24 mouse cellular contexts compared by ENCODE assay signal in the genomic region with DNA sequence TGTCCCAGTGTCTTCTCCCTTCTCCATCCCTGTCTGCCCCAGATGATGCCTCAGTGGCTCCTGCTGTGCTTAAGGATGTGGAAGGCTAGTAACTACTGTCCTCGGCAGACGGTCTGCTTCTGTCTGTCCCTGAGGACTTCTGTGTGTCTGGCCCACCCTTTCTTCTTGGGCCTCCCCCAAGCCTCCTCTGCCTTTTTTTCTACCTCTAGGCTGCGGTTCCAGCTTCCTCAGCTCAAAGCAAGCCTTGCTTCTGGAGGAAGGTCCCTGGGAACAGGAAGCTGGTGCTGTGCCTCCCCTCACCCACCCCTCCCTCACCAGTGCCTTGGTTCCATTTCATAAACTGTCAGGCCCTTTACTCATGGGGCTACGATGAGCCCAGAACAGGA. TPM values are rescaled to one million over a fixed set of nuclear protein-coding genes. Genes with fewer than 3 reads are reported as not detected.
DNase-seq lines count a peak whose midpoint lies in the region; ATAC-seq and TF ChIP-seq lines count a peak whose summit lies in the region.
"Had no signal": no experiment of that assay in that cellular context is flagged by ENCODE, and none has a peak within 500 bp of the region (broad histone marks: within the 10 kb centered on the region; RNA-seq: fewer than 3 reads in every experiment).

No protein-coding gene starts in this region.

- DNase-seq in cerebellum, postnatal 10 days = peak; percentile 53 to 65
- DNase-seq in cerebellum, adult 9-11 months = no peak
- no peak for DNase-seq in lung, postnatal 0 days (ENCODE audit: low spot score)
- DNase-seq in lung, adult 2 months = no peak
- no peak for DNase-seq in urinary bladder, adult 2 months (ENCODE audit: low spot score)
- DNase-seq: adrenal gland, postnatal 10 days; cerebellum, adult 18-20 months; cerebellum, postnatal 36 days; gastrocnemius, postnatal 10 days; kidney, postnatal 36 days; layer of hippocampus, postnatal 36 days; right cerebral cortex, postnatal 25 days; thymus, adult 2 months had no signal

- H3K9ac ChIP-seq in lung, postnatal 0 days (replicated peaks; ENCODE audit: low read depth) = no peak overlapping the region
- H3K9ac ChIP-seq in stomach, embryonic 16.5 days (ENCODE audit: low read length) = no peak overlapping the region
- H3K9ac ChIP-seq: embryonic facial prominence, embryonic 15.5 days; hindbrain, embryonic 15.5 days; intestine, embryonic 15.5 days; limb, embryonic 15.5 days; liver, embryonic 14.5 days; lung, embryonic 15.5 days had no signal

- no peak for TF ChIP-seq POLR2A in lung, adult 2 months (IDR thresholded peaks at IDR 0.05; ENCODE audit: borderline replicate concordance, extremely low read depth, low read depth, low read length)

- WGBS in lung, postnatal 0 days = 58% methylated on average over 4 of the region's 4 CpGs
- 54% methylated on average over 4 of the region's 4 CpGs for WGBS in lung, adult 2 months
- 59% methylated on average over 4 of the region's 4 CpGs for WGBS in stomach, embryonic 16.5 days

- H3K9me3 ChIP-seq in lung, postnatal 0 days (ENCODE audit: low read length) = no peaks in the 10 kb centered on the region
- H3K9me3 ChIP-seq in stomach, embryonic 16.5 days (replicated peaks; ENCODE audit: control insufficient read depth, low read length) = no peaks in the 10 kb centered on the region
- H3K9me3 ChIP-seq: embryonic facial prominence, embryonic 15.5 days; hindbrain, embryonic 15.5 days; intestine, embryonic 15.5 days; limb, embryonic 15.5 days; lung, embryonic 15.5 days had no signal

- ATAC-seq in lung, postnatal 0 days = no peak
- peak; percentile 85 for ATAC-seq in granulocyte monocyte progenitor cell, adult 5-6 weeks (replicated peaks; ENCODE audit: poor library complexity, severe bottlenecking)
- ATAC-seq in stomach, embryonic 16.5 days (ENCODE audit: insufficient read depth, low FRiP score) = no peak
- ATAC-seq: forebrain, embryonic 14.5 days had no signal

- peaks cover 15% of the 10 kb centered on the region; the same call in 1 of the 2 replicates for H3K4me1 ChIP-seq in lung, postnatal 0 days (ENCODE audit: insufficient read depth, low read depth, low read length)
- H3K4me1 ChIP-seq in lung, adult 2 months (ENCODE audit: control insufficient read depth, insufficient read depth, low read length) = 0 out of 2 replicates have a peak, but pooled peaks cover 5% of the 10 kb centered on the region
- no peaks in the 10 kb centered on the region for H3K4me1 ChIP-seq in stomach, embryonic 16.5 days (ENCODE audit: control insufficient read depth, insufficient read depth, low read length)
- H3K4me1 ChIP-seq: embryonic facial prominence, embryonic 15.5 days; limb, embryonic 15.5 days had no signal

- H3K27ac ChIP-seq in lung, postnatal 0 days (ENCODE audit: low read length) = peak overlapping the region; percentile 64; the same call in 1 of the 2 replicates
- H3K27ac ChIP-seq in stomach, embryonic 16.5 days (ENCODE audit: low read length) = peak overlapping the region; percentile 89
- H3K27ac ChIP-seq: embryonic facial prominence, embryonic 15.5 days; hindbrain, embryonic 15.5 days; intestine, embryonic 15.5 days; limb, embryonic 15.5 days; liver, embryonic 14.5 days had no signal

- no peaks in the 10 kb centered on the region for H3K27me3 ChIP-seq in lung, postnatal 0 days (replicated peaks; ENCODE audit: insufficient read depth, low read length)
- H3K27me3 ChIP-seq in stomach, embryonic 16.5 days (ENCODE audit: control insufficient read depth, insufficient read depth, low read length) = no peaks in the 10 kb centered on the region
- H3K27me3 ChIP-seq: embryonic facial prominence, embryonic 15.5 days; hindbrain, embryonic 15.5 days; intestine, embryonic 15.5 days; limb, embryonic 15.5 days; lung, embryonic 15.5 days had no signal

- TF ChIP-seq EP300 in lung, postnatal 0 days (IDR thresholded peaks at IDR 0.05) = no peak

- no peak overlapping the region for H3K4me3 ChIP-seq in lung, postnatal 0 days (ENCODE audit: low read depth, low read length)
- H3K4me3 ChIP-seq in lung, adult 2 months (replicated peaks; ENCODE audit: extremely low read depth, low read depth, low read length) = no peak overlapping the region
- no peak overlapping the region for H3K4me3 ChIP-seq in stomach, embryonic 16.5 days (replicated peaks; ENCODE audit: low read length)
- H3K4me3 ChIP-seq: embryonic facial prominence, embryonic 15.5 days; hindbrain, embryonic 15.5 days; intestine, embryonic 15.5 days; limb, embryonic 15.5 days; lung, embryonic 15.5 days had no signal

- no peaks in the 10 kb centered on the region for H3K36me3 ChIP-seq in lung, postnatal 0 days (ENCODE audit: insufficient read depth, low read length)
- H3K36me3 ChIP-seq in stomach, embryonic 16.5 days (ENCODE audit: control insufficient read depth, insufficient read depth, low read length) = no peaks in the 10 kb centered on the region
- H3K36me3 ChIP-seq: embryonic facial prominence, embryonic 15.5 days; hindbrain, embryonic 15.5 days; intestine, embryonic 15.5 days; limb, embryonic 15.5 days; lung, embryonic 15.5 days had no signal

- TF ChIP-seq CTCF in lung, postnatal 0 days (IDR thresholded peaks at IDR 0.05) = no peak
- TF ChIP-seq CTCF in lung, adult 2 months (IDR thresholded peaks at IDR 0.05; ENCODE audit: insufficient read depth, low read length) = no peak

- no peak overlapping the region for H3K4me2 ChIP-seq in lung, postnatal 0 days (replicated peaks; ENCODE audit: low read depth, low read length)
- H3K4me2 ChIP-seq in stomach, embryonic 16.5 days (ENCODE audit: low read depth, low read length) = no peak overlapping the region
- H3K4me2 ChIP-seq: embryonic facial prominence, embryonic 15.5 days; hindbrain, embryonic 15.5 days; intestine, embryonic 15.5 days; limb, embryonic 15.5 days; lung, embryonic 15.5 days; midbrain, embryonic 11.5 days had no signal

RNA-seq across cellular contexts. Expression of a gene that starts 28.6 kb away (rescaled TPM):
- 148 and 161 TPM in 2 replicates for polyA plus RNA-seq in lung, postnatal 0 days (2015; fragmentation: Nextera tagmentation; extraction: Ambion mirVana)
- 52.2 and 78.2 TPM in 2 replicates for polyA plus RNA-seq in lung, adult 2 months (2012; rRNA removed)
- total RNA-seq in granulocyte monocyte progenitor cell, adult 5-6 weeks (2014; fragmentation: Nextera tagmentation) = 2.4 and 3.9 TPM in 2 replicates
- total RNA-seq in granulocyte monocyte progenitor cell, adult 5-6 weeks (2017) = 3.4 and 3.8 TPM in 2 replicates
- polyA plus RNA-seq in stomach, embryonic 16.5 days (2015; fragmentation: Nextera tagmentation; extraction: Ambion mirVana) = 59.7 and 63.7 TPM in 2 replicates
- 42.2 and 55.3 TPM in 2 replicates for polyA plus RNA-seq in urinary bladder, adult 2 months (2012; rRNA removed)

RNA-seq across cellular contexts. Expression of a gene that starts 29.9 kb away (rescaled TPM):
- polyA plus RNA-seq in lung, postnatal 0 days (2015; fragmentation: Nextera tagmentation; extraction: Ambion mirVana) = 3.9 and 4.4 TPM in 2 replicates
- 6.2 and 8.1 TPM in 2 replicates for polyA plus RNA-seq in lung, adult 2 months (2012; rRNA removed)
- not detected in 2 replicates for total RNA-seq in granulocyte monocyte progenitor cell, adult 5-6 weeks (2014; fragmentation: Nextera tagmentation)
- total RNA-seq in granulocyte monocyte progenitor cell, adult 5-6 weeks (2017) = not detected in 2 replicates
- 5.9 and 6.2 TPM in 2 replicates for polyA plus RNA-seq in stomach, embryonic 16.5 days (2015; fragmentation: Nextera tagmentation; extraction: Ambion mirVana)
- 2.9 and 4.4 TPM in 2 replicates for polyA plus RNA-seq in urinary bladder, adult 2 months (2012; rRNA removed)
- total RNA-seq: neutrophil, adult 5-6 weeks had no signal

Comparison
In these comparisons a context has a peak if more than half of its experiments do, and no peak if none do; other contexts are left out.
1. DNase-seq: peak in cerebellum, postnatal 10 days (2 of 2); none in cerebellum, adult 9-11 months (single experiment), lung, postnatal 0 days (single experiment), lung, adult 2 months (single experiment) and urinary bladder, adult 2 months (single experiment).